Mouse (Mus musculus) midbrain, postnatal 0 days (tissue): ENCODE measurements around the gene Cage1. TPM values are rescaled to one million over a fixed set of nuclear protein-coding genes. Genes with fewer than 3 reads are reported as not detected.

ENCODE experiments used
- ATAC-seq: fragments of 200-750 bp; cut with Nextera tagmentation; 2 replicates; pipeline ENCODE4 v1.8.0; 2017; ENCODE audit warnings: moderate number of reproducible peaks, mild to moderate bottlenecking, moderate TSS enrichment, moderate library complexity; ENCODE audit not compliant: low FRiP score
- DNase-seq: peaks from one replicate; pipeline ENCODE4 v3.0.0-alpha.2; 2015; ENCODE audit warnings: low spot score
- H3K27ac ChIP-seq: fragments of 300-500 bp; sonication (generic); 2 replicates; pipeline ENCODE4 v1.5.1; 2014; ENCODE audit warnings: low read depth, mild to moderate bottlenecking, low read length, mixed read lengths
- H3K27me3 ChIP-seq: fragments of 300-500 bp; sonication (generic); 2 replicates; pipeline ENCODE4 v1.6.1; 2014; ENCODE audit warnings: low read length, control low read depth, mixed read lengths; ENCODE audit not compliant: insufficient read depth
- H3K36me3 ChIP-seq: fragments of 300-500 bp; sonication (generic); 2 replicates; pipeline ENCODE4 v1.6.1; 2014; ENCODE audit warnings: low read length, control low read depth, mixed read lengths; ENCODE audit not compliant: insufficient read depth
- H3K4me1 ChIP-seq: fragments of 300-500 bp; sonication (generic); 2 replicates; pipeline ENCODE4 v1.6.1; 2014; ENCODE audit warnings: mild to moderate bottlenecking, control low read depth, antibody characterized with exemption, low read length, mixed read lengths; ENCODE audit not compliant: insufficient read depth
- H3K4me2 ChIP-seq: fragments of 300-500 bp; sonication (generic); 2 replicates; pipeline ENCODE4 v1.6.1; 2014; ENCODE audit warnings: low read depth, mild to moderate bottlenecking, low read length, mixed read lengths; ENCODE audit not compliant: poor library complexity, severe bottlenecking
- H3K4me3 ChIP-seq: fragments of 300-500 bp; sonication (generic); 2 replicates; pipeline ENCODE4 v1.5.1; 2014; ENCODE audit warnings: low read depth, mild to moderate bottlenecking, low read length, moderate library complexity
- H3K9ac ChIP-seq: fragments of 300-500 bp; sonication (generic); replicated peaks from 2 replicates; pipeline ENCODE4 v1.6.1; 2014; ENCODE audit warnings: mild to moderate bottlenecking, low read length, moderate library complexity, mixed read lengths; ENCODE audit not compliant: poor library complexity, severe bottlenecking
- H3K9me3 ChIP-seq: fragments of 300-500 bp; sonication (generic); 2 replicates; pipeline ENCODE4 v1.6.1; 2016; ENCODE audit warnings: low read length, control low read depth
- CTCF ChIP-seq: IDR thresholded peaks from 2 replicates; pipeline ENCODE4 v1.5.1; 2016; ENCODE audit warnings: antibody characterized with exemption, mild to moderate bottlenecking
- WGBS: fragments of 180-500 bp; shearing (Covaris S2); extraction: QIAGEN DNeasy Blood & Tissue Kit; methylation state at CpG from one replicate; pipeline ENCODE4 v1.1.7; 2014; 5-methylcytosine and 5-hydroxymethylcytosine counted together
- microRNA-seq: library from miRNA; unstranded; fragments of <30 nt; microRNA quantifications from one replicate; pipeline ENCODE4, GENCODE M21; 2016; ENCODE audit warnings: borderline number of aligned reads
- polyA plus RNA-seq: library from polyadenylated mRNA; unstranded; fragments of >200 nt; fragmentation: Nextera tagmentation; extraction: Ambion mirVana; gene quantifications from 2 replicates; pipeline ENCODE4 v1.2.1, GENCODE M21; 2015
- total RNA-seq: library from RNA; depleted of rRNA; stranded (reverse); fragments of >200 nt; gene quantifications from 2 replicates; pipeline ENCODE4 v1.2.3, GENCODE M21; 2014; rRNA removed

Cage1 gene
- total and polyA plus RNA-seq, 2 experiments from 2014 or later: 1.6 to 4.4 TPM

DNA sequence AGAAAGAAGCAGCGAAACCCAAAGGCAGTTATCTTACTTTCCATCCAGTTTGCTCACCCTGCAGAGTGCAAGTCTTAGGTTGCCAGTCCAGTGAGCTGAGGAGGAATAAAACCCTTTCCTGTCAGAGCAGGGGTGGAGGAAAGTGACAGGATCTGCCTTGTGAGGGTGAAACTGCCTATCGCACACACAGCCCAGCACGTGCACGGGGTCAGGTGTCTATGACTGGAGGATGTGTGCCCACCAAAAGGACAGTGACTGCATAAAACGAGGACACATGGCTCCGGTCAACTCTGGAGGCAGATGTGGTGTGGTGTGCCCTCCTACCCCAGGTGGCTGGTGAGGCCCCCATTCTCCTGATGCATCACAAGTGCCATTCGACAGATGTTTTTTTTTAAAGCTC is 76.9 kb downstream of the Cage1 start:
- no peak for TF ChIP-seq CTCF
- no peak overlapping the region for H3K4me3 ChIP-seq
- 93% methylated on average over 7 of the region's 7 CpGs for WGBS
- no peaks in the 10 kb centered on the region for H3K9me3 ChIP-seq
- H3K9ac ChIP-seq: no peak overlapping the region
- H3K4me1 ChIP-seq: no peaks in the 10 kb centered on the region
- H3K4me2 ChIP-seq: no peak overlapping the region
- no peak overlapping the region for H3K27ac ChIP-seq
- no peak for DNase-seq
- H3K36me3 ChIP-seq: no peaks in the 10 kb centered on the region
- no peak for ATAC-seq
- H3K27me3 ChIP-seq: no peaks in the 10 kb centered on the region

DNA sequence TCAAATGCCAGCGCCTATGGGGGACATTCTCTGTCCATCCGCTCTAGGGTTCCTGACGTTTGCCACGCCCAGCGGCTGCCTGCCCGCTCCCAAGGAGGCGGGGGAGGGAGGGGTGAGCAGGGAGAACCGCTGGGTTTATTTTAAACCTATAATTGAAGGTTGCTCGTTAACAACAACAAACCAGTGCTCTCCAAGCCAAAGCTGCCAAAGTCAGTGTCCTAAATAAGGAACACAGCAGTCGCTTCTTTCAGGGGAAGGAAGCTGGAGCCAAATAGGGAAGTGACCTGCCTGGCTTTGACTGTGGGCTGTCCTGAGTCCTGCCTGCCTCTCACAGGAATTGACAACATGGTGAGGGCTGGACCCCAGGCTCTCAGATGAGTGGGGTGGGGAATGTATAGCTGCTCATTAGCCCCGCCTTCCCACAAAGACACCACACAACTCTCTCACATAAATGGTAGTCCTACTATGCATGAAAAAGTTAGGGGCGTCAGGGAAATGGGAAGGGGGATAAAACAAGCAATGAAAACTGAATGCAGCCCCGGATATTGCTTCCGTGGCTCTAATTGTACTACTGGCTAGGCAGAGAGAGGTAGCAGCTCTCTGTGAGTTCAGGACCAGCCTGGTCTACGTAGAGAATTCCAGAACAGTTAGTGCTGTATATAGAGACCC is 77.5 kb downstream of the Cage1 start:
- WGBS: 85% methylated on average over 15 of the region's 15 CpGs

DNA sequence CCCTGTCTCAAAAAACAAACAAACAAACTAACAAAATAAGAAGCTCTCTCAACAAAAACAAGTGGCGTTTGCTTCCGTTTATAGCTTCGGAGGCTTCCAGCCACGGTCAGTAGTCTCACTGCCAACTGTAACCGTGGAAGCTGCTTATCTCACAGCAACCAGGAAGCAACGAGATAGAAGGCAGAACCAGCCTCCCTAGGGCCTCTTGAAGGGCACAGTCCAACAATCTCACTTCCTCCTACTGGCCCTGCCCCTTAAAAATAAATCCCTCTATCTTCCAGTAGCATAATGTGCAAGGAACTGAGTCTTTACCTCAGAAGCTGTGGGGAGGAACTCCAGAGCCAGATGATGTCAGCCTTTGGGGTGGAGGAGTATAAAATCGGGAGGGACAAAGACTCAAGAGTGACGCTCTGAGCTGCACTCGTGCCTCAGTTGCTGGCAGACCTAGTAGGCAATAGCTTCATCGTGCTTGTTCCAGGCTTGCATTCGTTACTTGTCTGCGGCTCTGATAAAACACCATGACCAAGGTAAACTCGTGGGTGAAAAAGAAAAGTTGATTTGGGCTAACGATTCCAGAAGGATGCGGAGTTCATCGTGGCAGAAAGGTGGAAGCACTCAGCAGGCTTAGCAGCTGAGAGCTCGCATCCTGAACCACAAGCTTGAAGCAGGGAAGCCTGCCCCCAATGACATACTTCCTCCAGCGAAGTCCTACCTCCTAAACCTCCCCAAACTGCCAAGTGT is 78.2 kb downstream of the Cage1 start:
- no peak overlapping the region for H3K4me3 ChIP-seq
- H3K9ac ChIP-seq: no peak overlapping the region
- H3K4me1 ChIP-seq: no peaks in the 10 kb centered on the region
- H3K27me3 ChIP-seq: no peaks in the 10 kb centered on the region
- no peak overlapping the region for H3K4me2 ChIP-seq
- no peaks in the 10 kb centered on the region for H3K36me3 ChIP-seq
- 90% methylated on average over 18 of the region's 18 CpGs for WGBS
- no peak for TF ChIP-seq CTCF
- H3K9me3 ChIP-seq: no peaks in the 10 kb centered on the region
- DNase-seq (no peak), ATAC-seq (no peak)
- H3K27ac ChIP-seq: no peak overlapping the region

More for the DNA sequence above, 77.5 kb downstream of the Cage1 start:
- Histone ChIP-seq H3K27ac (no peak overlapping the region), H3K27me3 (no peaks in the 10 kb centered on the region), H3K9me3 (no peaks in the 10 kb centered on the region), H3K4me2 (no peak overlapping the region), H3K4me3 (no peak overlapping the region), H3K36me3 (no peaks in the 10 kb centered on the region), H3K9ac (no peak overlapping the region), H3K4me1 (no peaks in the 10 kb centered on the region)
- ATAC-seq (no peak), DNase-seq (no peak)
- no peak for TF ChIP-seq CTCF

Small RNA genes lying within 50 kb of the gene (microRNA-seq; reads per million reads assigned to microRNA genes)
- gene Gm27387: not detected

Other genes with a start within 250 kb of the Cage1 start
- 32.5 and 36.7 TPM in 2 replicates for gene Ssr1, start 42.9 kb downstream of the Cage1 start, total RNA-seq
- 66.9 and 71.0 TPM in 2 replicates for gene Ssr1, start 42.9 kb downstream of the Cage1 start, polyA plus RNA-seq
- gene Riok1, start 74 bp downstream of the Cage1 start, total RNA-seq: 24.5 and 44.6 TPM in 2 replicates
- gene Riok1, start 74 bp downstream of the Cage1 start, polyA plus RNA-seq: 44.3 and 45.7 TPM in 2 replicates
- gene Dsp, start 114.2 kb upstream of the Cage1 start, total RNA-seq: 1.1 and 2.7 TPM in 2 replicates
- 0.07 and 0.11 TPM in 2 replicates for gene Dsp, start 114.2 kb upstream of the Cage1 start, polyA plus RNA-seq
- gene Snrnp48, start 167.9 kb upstream of the Cage1 start, total RNA-seq: 9.6 and 10.5 TPM in 2 replicates
- gene Snrnp48, start 167.9 kb upstream of the Cage1 start, polyA plus RNA-seq: 17.8 and 21.2 TPM in 2 replicates